Mouse (Mus musculus) liver, adult 2 months (tissue): ENCODE measurements at regions not wholly inside any gene's neighbourhood (a gene's known extent, or its start where the extent isn't known, plus 50 kb on each side); places are given as distances from the start of the nearest gene placed in this dataset.

Experiments used
- CTCF ChIP-seq: fragments of 200-500 bp; IDR thresholded peaks from 2 replicates; pipeline ENCODE4 v1.5.1; 2011; ENCODE audit warnings: low read depth, low read length, control low read depth
- POLR2A ChIP-seq: fragments of 200-500 bp; IDR thresholded peaks from 2 replicates; pipeline ENCODE4 v1.6.1; 2011; ENCODE audit warnings: low read length, control low read depth; ENCODE audit not compliant: insufficient read depth; ENCODE audit errors: extremely low read depth

DNA sequence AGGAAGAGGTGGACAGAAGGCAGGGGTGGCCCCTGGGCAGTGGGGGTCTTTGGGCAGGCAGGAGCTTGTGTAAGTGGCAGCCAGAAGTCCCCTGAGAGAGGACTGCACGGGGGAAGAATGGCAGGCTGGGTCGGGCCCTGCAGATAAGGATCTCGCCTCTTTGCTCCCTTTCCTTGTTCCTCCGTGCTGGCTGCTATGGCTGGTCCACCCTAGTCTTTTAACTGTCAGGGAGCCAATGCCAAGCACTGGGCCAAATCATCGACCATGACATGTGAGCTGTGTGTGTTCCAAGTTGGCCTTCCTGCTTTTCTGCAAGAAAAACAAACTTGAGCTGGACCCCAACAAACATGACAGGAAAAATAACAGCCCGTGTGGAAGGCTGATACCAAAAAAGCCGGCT is 153.8 kb upstream of the Gm37988 start:
- TF ChIP-seq CTCF (no peak), POLR2A (no peak)
